Mouse (Mus musculus): ENCODE measurements around the gene Emc3.
A peak's percentile ranks its signal among the peaks of the same experiment; 100 is the strongest.

Emc3 gene

DNA sequence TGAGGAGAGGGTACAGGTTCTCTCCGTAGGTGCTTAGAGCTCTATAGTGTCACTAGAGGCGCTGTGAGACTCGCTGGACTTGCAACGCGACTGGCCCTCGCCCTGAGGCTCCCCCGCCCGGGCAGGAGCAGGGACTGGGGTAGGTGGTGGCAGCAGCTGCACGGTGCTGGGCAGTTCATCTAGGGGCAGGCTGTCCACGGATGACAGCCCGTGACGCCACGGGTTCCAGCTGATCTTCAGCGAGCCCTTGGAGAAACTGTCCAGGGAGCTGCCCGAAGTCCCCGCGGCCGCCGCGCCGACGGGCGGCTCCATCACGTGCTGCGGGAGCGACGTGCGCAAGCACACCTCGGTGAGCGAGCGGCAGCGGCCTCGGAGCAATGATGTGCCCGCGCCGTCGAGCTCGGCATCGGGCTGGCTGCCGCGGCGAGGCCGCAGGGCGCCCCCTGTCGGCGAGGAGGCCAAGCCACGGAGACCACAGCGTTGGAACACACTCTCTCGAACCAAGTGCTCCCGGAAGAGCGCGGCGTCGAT, 37.1 kb downstream of the Emc3 start:
- peak; percentile 70 for DNase-seq

DNA sequence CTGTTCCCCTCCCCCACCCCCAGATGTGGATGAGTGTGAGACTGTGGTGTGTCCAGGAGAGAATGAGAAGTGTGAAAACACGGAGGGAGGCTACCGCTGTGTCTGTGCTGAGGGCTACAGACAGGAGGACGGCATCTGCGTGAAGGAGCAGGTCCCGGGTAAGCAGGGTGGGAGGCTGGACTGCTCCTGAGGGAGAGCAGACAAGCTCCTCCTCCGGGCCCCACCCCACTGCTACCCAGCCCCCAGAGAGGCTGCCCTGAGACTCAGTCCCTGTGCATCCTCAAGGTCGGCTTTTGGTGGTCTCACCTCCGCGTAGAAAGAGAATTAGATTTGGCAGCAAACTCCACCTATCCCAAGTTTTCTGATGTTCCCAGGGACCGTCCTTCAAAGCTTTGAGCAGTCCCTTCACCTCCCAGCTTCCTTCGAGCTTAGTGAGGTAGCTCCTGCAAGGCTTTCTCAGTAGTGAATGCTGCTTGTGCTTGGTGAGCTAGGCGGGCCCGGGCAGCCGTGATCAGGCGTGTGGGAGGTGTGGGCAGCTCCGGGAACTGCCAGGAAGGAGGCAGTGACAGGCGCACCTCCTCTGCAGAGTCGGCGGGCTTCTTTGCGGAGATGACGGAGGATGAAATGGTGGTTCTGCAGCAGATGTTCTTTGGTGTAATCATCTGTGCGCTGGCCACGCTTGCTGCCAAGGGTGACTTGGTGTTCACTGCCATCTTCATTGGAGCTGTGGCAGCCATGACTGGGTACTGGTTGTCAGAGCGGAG, 39.2 kb downstream of the Emc3 start:
- DNase-seq, result peak; percentile 73

DNA sequence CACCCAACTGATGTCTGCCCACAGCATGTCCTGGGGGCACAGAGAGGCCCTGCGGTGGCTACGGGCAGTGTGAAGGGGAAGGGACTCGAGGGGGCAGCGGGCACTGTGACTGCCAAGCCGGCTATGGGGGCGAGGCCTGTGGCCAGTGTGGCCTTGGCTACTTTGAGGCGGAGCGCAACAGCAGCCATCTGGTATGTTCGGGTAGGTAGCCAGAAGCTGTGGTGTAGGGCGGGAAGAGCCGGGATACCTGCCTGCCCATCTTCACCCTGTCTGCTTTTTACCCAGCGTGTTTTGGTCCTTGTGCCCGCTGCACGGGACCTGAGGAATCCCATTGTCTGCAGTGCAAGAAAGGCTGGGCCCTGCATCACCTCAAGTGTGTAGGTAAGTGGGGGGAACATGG, 42.0 kb downstream of the Emc3 start:
- no peak for DNase-seq

DNA sequence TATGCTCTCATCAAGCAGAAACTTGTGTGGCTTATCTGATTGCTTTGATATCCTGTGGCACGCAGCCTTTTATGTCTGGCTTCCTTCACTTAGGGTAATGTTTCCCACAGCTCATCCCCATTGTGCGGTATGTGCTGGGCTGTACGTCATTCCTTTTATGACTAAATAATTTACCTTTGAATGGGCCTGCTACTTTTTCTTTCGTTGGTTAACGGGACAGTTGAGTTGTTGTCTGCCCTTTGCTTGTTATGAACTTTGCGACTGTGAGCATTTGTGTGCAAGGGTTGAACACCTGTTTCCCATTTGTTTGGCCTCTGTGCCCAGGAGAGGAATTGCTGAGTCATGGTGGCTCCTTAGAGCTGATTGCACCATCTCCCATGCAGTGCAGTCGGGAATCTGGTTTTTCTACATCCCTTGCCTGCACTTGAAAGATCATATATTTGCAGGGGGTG, 44.3 kb downstream of the Emc3 start:
- no peak for DNase-seq

DNA sequence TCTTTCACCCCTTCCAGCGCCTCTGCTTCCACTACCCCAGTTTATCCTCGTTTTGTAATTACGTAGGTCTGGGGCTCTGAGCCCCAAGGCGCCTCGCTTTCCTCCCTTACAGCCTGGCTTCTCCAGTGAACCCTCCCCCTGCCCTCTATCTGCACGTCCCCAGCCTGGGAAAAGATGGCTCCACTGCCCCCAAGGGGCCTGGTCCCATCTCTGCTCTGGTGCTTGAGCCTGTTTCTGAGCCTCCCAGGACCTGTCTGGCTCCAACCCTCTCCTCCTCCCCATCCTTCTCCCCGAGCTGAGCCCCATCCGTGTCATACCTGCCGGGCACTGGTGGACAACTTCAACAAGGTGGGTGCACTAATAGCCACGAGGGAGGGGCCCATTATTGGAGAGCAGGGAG, 47.7 kb downstream of the Emc3 start:
- DNase-seq, result no peak

DNA sequence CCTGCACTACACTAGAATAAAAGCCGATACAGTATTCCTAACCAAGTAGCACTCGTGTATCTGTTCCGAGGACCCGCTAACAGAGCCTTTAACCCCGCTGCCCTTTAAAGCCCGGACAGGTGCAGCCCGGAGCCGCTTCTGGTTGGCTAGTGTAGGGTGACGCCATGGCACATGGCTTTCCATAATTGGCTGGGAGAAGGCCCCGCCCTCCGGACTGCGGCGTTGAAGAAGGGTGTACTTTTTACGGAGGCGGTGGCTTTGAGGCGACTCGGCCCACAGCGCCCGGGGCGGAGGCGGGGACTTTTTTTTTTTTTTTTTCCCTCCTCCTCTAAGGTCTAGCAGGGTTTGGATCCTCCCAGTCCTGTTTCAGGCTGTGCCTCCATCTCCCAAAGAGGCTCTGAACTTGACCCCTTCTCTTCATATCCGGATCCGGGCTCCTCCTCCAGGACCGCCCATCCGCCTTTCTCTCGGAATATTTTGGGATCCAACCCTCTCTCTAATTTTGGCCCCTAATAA, 48.3 kb downstream of the Emc3 start, which contains the start of gene Creld1:
Gene Creld1 (plus strand): TSS at position 198 of the 516 bp plus-strand sequence.
- peak; percentile 93 for DNase-seq

DNA sequence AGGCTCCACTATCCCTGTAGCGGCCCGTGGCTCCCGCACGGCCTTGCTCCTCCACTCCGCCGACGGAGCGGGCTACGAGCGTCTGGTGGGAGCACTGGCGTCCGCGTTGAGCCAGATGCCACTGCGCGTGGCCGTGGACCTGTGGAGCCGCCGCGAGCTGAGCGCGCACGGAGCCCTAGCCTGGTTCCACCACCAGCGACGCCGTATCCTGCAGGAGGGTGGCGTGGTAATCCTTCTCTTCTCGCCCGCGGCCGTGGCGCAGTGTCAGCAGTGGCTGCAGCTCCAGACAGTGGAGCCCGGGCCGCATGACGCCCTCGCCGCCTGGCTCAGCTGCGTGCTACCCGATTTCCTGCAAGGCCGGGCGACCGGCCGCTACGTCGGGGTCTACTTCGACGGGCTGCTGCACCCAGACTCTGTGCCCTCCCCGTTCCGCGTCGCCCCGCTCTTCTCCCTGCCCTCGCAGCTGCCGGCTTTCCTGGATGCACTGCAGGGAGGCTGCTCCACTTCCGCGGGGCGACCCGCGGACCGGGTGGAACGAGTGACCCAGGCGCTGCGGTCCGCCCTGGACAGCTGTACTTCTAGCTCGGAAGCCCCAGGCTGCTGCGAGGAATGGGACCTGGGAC, 48.9 kb downstream of the Emc3 start:
- peak; percentile 54 for DNase-seq

DNA sequence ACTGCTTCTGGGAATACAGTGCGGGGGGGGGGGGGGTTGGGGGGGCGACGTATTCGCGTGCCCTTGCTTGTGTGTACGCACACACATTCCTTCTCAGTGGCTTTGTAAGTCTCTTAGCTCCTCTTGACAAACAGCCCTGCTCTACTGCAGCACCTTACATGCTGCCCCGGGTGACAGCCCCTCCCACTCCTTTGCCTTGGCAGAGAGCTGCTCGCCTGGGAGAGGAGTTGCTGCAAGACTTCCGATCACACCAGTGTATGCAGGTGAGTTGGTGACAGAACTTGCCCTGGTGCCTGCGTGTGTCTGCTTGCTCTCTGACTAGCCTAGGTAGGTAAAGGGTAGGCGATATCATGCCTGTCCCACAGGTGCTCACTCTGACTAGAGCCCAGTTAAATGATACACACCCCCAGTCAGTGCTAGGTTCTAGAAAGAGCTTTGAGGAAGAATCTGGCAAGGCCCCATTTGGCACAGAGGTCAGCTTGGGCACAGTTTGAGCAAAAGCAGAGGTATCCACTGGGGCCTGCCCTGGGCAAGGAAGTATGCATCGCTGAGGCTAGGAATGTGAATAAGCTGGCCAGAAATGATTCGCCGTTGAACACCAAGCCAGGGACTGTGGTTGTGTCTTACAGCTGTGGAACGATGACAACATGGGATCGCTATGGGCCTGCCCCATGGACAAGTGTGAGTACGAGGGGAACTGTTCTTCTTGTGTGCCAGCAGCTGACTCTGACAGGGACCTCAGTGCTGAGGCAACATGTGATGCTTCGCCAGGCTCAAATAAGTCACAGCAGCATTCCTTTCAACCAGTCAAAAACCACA, 50.7 kb downstream of the Emc3 start:
- DNase-seq, result no peak

DNA sequence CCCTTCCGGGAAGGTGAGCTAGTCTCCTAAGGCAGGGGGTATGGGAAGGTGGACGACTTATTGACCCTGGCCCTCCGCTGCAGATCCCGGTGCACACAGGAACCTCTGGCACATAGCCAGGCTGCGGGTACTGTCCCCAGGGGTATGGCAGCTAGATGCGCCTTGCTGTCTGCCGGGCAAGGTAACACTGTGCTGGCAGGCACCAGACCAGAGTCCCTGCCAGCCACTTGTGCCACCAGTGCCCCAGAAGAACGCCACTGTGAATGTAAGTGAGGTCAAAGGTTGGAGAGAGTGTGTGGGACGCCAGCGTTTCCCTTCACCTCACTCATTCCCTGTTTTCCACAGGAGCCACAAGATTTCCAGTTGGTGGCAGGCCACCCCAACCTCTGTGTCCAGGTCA, 52.5 kb downstream of the Emc3 start:
- DNase-seq, result no peak

DNA sequence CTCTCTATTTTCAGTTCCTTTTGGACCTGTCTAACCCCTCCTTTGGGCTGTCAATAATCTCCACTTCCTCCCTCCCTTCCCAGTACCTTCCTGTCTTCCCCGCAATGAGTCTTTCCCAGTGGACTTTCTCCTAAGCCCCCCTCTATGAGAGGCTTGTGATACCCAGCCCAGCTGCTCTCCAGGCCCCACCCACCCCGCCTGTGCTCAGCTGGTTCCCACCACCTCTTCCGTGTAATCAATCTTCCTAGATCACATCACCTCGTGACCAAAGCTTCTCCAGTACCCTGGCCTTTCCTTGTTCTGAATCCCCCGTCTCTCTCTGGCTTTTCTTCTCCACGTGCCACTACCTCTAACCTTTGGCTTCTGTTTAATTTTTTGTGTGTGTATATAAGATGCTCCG, 54.1 kb downstream of the Emc3 start:
- no peak for DNase-seq

DNA sequence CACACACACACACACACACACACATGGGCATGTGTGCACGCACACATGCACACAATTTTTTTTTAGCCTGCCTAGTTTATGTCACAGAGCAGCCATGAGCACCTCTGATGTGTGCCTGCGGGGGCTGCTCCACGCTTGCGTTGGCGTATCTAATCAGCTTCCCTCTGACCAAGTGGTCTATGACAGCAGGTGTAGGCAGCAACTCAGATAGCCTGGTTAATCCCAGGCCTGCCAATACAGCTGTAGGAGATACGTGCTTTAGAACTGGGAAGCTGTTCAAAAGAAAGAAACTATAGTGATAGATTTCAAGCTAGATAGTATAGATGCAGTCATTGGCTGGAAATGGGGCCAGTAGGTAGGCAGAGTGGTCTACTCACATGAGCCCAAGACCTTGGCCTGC, 57.7 kb downstream of the Emc3 start:
- no peak for DNase-seq

DNA sequence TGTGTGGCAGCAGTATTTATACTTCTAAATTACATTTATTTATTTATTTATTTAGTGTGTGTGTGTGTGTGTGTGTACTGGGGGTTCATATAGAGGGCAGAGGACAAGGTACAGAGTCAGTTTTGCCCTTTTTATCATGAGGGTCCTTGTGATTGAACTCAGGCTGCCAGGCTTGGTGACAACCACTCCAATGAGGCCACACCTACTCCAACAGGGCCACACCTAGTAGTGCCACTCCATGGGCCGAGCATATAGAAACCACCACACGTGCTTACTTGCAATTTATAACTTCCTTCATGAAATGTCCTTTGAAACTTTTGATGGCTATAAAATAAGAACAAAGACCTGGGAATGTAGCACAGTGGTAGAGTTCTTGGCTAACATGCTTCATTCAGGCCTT, 58.2 kb downstream of the Emc3 start:
- no peak for DNase-seq

DNA sequence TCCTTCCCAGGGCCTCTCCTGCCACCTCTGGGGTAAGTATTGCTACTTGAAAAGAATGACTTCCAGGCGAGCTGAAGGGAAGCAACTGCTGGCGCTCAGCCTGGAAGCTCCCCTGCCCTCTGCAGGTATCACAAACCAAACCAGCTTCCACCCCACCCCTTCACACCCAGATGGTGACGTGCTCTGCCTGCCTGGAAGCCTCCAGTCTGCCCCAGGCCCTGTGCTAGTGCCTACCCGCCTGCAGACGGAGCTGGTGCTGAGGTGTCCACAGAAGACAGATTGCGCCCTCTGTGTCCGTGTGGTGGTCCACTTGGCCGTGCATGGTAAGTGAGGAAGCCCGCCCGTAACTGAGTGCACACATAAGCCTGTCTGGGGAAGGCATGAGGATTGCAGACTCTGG, 59.4 kb downstream of the Emc3 start:
- no peak for DNase-seq

DNA sequence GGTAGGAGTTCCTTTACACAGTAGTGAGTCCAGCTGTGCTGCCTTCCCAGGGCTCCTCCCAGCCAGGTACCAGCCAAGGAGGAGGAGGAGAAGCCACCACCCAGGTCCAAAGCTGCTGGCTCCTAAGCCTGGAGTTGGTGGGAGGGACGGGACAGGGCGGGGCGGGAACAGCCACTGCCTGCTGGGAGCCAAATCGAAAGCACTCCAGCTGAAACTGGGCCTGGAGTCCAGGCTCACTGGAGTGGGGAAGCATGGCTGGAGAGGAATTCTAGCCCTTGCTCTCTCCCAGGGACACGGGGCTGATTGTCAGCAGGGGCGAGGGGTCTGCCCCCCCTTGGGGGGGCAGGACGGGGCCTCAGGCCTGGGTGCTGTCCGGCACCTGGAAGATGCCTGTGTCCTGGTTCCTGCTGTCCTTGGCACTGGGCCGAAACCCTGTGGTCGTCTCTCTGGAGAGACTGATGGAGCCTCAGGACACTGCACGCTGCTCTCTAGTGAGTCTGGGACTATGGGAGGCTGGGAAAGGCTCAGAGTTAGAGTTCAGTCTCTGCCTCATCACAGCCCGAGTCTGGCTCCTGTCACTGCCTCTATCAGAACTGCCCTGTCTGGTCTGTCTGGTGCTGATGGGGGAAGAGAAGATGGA, 60.0 kb downstream of the Emc3 start, which contains the start of gene Il17rc:
Gene Il17rc (plus strand): TSS at position 131 of the 640 bp plus-strand sequence.
- DNase-seq, result no peak

DNA sequence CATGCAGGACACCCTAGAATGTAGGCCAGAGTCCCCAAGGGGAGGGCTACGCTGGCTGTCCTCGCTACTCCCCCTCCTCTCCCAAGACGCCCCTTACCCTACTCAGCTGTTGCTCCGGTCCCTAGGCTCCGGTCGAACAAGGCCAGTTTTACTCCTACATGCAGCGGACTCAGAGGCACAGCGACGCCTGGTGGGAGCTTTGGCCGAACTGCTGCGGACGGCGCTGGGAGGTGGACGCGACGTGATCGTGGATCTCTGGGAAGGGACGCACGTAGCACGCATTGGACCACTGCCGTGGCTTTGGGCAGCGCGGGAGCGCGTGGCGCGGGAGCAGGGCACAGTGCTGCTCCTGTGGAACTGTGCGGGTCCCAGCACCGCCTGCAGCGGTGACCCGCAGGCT, 62.0 kb downstream of the Emc3 start:
- peak; percentile 71 for DNase-seq

DNA sequence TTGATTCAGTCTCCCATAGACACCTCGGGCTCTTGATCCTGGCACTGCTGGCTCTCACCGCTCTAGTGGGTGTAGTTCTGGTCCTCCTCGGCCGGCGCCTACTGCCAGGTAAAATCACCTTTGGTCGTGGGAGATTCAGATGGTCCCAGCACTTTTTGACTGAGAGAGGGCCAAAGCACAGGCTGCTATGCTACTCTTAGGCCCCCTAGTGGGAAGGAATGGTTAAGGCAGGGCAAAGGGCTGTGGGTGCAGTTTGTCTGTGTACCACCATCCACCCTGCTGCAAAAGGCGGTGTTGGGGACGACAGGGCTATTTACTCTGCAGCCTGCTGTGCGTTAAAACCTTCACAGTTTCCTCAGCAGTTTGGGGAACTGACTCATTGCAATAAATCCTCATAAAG, 62.4 kb downstream of the Emc3 start:
- DNase-seq, result peak; percentile 38

DNA sequence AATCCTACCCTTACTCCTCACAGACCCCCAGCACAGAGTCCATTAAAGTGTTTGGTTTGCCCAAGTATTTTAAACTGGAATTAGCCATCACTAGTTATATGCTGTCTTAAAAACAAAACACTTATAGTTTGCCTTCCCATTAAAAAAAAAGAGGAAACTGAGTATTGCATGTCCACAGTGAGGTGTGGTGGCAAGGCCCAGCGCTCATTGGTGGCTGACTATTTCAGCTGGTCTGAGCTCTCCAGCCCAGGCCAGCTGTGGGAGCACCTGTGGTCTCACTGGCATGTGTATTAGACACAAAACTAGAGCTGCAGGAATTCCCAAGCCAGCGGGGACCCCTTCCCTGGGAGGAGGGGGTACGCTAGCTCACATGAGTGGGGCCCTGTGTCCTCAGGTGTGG, 62.9 kb downstream of the Emc3 start:
- DNase-seq, result no peak

DNA sequence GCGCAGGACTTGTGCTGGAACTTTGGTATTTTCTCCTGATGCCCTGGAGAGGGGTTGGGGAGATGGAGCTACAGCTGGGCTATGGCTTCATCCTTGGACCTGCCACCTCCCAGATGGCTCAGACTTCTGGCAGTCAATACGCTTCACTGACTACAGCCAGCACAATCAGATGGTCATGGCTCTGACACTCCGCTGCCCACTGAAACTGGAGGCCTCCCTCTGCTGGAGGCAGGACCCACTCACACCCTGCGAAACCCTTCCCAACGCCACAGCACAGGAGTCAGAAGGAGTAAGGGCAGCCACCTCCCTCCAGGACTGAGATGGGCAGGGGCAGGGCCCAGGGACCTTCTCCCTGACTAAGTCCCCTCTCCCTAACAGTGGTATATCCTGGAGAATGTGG, 65.8 kb downstream of the Emc3 start:
- no peak for DNase-seq
